Mouse (Mus musculus) ES-Bruce4 (cell line): ENCODE measurements around the gene Ninj1.

ENCODE experiments used
- CTCF ChIP-seq: IDR thresholded peaks from one replicate; pipeline ENCODE4 v1.8.1; 2011; ENCODE audit warnings: low read depth, low read length
- EP300 ChIP-seq: IDR thresholded peaks from 2 replicates; pipeline ENCODE4 v1.6.1; 2011; ENCODE audit warnings: low read depth, low read length; ENCODE audit not compliant: insufficient read depth
- POLR2A ChIP-seq: IDR thresholded peaks from one replicate; pipeline ENCODE4 v1.8.1; 2011; ENCODE audit warnings: low read length; ENCODE audit not compliant: insufficient read depth

- TF ChIP-seq CTCF (no peak), EP300 (no peak), POLR2A (no peak)
Measured at GRCm38 (mm10) chr13:49145396-49145795, 41.9 kb upstream of the Ninj1 start.
